Mouse (Mus musculus): ENCODE measurements around the gene Efs.

DNA sequence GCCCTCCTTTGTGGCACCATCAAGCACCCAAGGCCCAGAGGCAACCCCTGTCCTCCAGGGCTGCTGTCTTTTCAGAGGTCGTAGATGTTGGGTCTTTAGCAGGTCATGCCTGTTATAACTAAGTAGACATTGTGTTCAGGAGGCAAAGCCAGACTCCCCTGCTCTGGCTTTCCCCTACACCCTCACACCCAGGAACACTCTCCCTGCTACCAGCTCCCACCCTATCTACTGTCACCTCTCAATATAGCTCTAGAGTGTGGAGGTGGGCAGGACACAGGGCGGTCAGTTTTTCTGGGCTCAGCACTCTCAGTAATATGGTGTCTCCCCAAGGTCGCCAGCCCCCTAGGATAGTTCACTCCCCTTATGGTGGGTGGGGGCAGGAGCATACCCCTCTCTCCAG lies 41.9 kb upstream of the Efs start:
- TF ChIP-seq CTCF (IDR thresholded peaks at IDR 0.05; ENCODE audit: extremely low read depth, insufficient read depth, low read length) (no peak), POLR2A (IDR thresholded peaks at IDR 0.05; ENCODE audit: extremely low read depth, insufficient read depth, low read length) (no peak)
